Mouse (Mus musculus): ENCODE results near the gene Chst3. TPM values are rescaled to one million over a fixed set of nuclear protein-coding genes. Genes with fewer than 3 reads are reported as not detected.

The Chst3 gene
- 0.78 and 2.7 TPM in 2 replicates for polyA plus RNA-seq (2012)

DNA sequence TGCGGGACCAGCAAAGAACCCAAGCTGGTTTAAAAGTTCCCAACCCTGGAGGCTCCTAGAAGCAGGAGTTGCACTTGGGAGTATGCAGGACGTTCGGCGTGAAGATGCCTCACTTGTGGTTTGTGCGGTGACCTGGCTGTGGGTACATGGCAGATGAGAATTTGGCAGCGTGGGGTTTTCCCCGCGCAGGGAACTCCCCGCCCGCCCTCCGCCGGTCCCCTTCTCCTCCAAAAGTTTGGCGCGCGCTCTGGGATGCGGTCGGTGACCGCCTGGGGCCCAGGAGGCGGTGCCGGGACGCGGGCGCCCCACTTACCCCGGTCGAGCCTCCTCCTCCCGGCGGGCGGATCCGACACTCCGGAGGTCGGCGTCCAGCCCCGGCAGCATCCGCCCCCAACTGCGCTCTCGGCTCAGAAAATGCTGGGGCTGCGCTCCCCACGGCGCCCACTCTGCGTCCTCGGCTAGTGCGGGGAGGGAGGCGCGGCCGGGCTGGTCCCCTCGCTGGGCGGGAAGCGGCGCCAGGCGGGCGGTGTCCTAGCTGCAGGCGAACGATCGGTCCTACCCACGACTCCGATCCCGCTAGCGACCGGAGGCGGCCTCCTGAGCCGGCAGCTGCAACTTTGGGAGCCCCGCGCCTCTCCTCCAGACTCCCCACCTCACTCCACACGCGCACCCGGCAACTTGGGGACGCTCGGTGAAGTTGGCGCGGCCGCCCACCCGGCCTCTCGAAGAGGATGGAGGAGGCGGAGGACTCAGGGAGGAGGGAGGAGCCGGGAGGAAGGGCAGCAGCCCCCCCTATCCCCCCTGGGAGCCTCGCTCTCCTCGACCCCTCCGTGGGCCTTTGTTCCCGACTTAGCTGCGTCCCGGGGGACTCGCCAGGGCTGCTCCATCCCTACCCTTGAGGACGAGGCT is at the start of gene Chst3:
Chst3 (minus strand) TSS at position 670 of the 909 bp plus-strand sequence.

Other genes starting within 250 kb of the Chst3 start
- gene Ascc1, start 216.5 kb downstream of the Chst3 start, polyA plus RNA-seq (2012): 47.5 and 60.0 TPM in 2 replicates
- gene Anapc16, start 216.1 kb downstream of the Chst3 start, polyA plus RNA-seq (2012): 72.1 and 72.4 TPM in 2 replicates
- gene Spock2, start 113.0 kb downstream of the Chst3 start, polyA plus RNA-seq (2012): 0.74 and 0.79 TPM in 2 replicates
- 235 and 311 TPM in 2 replicates for gene Psap, start 58.4 kb upstream of the Chst3 start, polyA plus RNA-seq (2012)
- gene Vsir, start 127.6 kb upstream of the Chst3 start, polyA plus RNA-seq (2012): 122 and 236 TPM in 2 replicates
- not detected in 2 replicates for gene Gm17455, start 180.5 kb upstream of the Chst3 start, polyA plus RNA-seq (2012)